Mouse (Mus musculus) hindbrain, embryonic 14.5 days (tissue): ENCODE results near the gene Tex22. TPM values are rescaled to one million over a fixed set of nuclear protein-coding genes. Genes with fewer than 3 reads are reported as not detected.

Source experiments
- ATAC-seq: fragments of 200-750 bp; cut with Nextera tagmentation; 2 replicates; pipeline ENCODE4 v1.8.0; 2017; ENCODE audit warnings: moderate number of reproducible peaks, mild to moderate bottlenecking, moderate TSS enrichment, moderate library complexity; ENCODE audit not compliant: low FRiP score
- DNase-seq: peaks from one replicate; pipeline ENCODE4 v3.0.0-alpha.2; 2015; ENCODE audit warnings: low spot score
- H3K27ac ChIP-seq: fragments of 300-500 bp; sonication (generic); 2 replicates; pipeline ENCODE4 v1.5.1; 2014; ENCODE audit warnings: mild to moderate bottlenecking, moderate library complexity
- H3K27me3 ChIP-seq: fragments of 300-500 bp; sonication (generic); 2 replicates; pipeline ENCODE4 v1.6.1; 2014; ENCODE audit warnings: mild to moderate bottlenecking, low read length, mixed read lengths; ENCODE audit not compliant: control insufficient read depth, insufficient read depth
- H3K36me3 ChIP-seq: fragments of 300-500 bp; sonication (generic); replicated peaks from 2 replicates; pipeline ENCODE4 v1.6.1; 2014; ENCODE audit not compliant: control insufficient read depth, insufficient read depth
- H3K4me1 ChIP-seq: fragments of 300-500 bp; sonication (generic); replicated peaks from 2 replicates; pipeline ENCODE4 v1.6.1; 2014; ENCODE audit warnings: antibody characterized with exemption, low read length, mixed read lengths; ENCODE audit not compliant: control insufficient read depth, insufficient read depth
- H3K4me2 ChIP-seq: fragments of 300-500 bp; sonication (generic); replicated peaks from 2 replicates; pipeline ENCODE4 v1.6.1; 2014; ENCODE audit warnings: mild to moderate bottlenecking, moderate library complexity
- H3K4me3 ChIP-seq: fragments of 300-500 bp; sonication (generic); replicated peaks from 2 replicates; pipeline ENCODE4 v1.5.1; 2014; ENCODE audit warnings: mild to moderate bottlenecking, low read length
- H3K9ac ChIP-seq: fragments of 300-500 bp; sonication (generic); 2 replicates; pipeline ENCODE4 v1.6.1; 2014
- H3K9me3 ChIP-seq: fragments of 300-500 bp; sonication (generic); 2 replicates; pipeline ENCODE4 v1.6.1; 2016; ENCODE audit warnings: low read length; ENCODE audit not compliant: control insufficient read depth
- WGBS: fragments of 180-500 bp; shearing (Covaris S2); extraction: QIAGEN DNeasy Blood & Tissue Kit; methylation state at CpG from one replicate; pipeline ENCODE4 v1.1.7; 2014; 5-methylcytosine and 5-hydroxymethylcytosine counted together
- polyA plus RNA-seq: library from polyadenylated mRNA; unstranded; fragments of >200 nt; fragmentation: Nextera tagmentation; extraction: Ambion mirVana; gene quantifications from 2 replicates; pipeline ENCODE4 v1.2.1, GENCODE M21; 2014

Tex22 gene
- polyA plus RNA-seq: 0.40 TPM in 1 of 2 replicates, not detected in the other

- peak within 1 kb of the TSS; percentile 94 for H3K4me2 ChIP-seq
- H3K4me1 ChIP-seq: peaks cover 18% of the 10 kb centered on the region
- peak within 1 kb of the TSS; percentile 94 for H3K27ac ChIP-seq
- ATAC-seq (peak; percentile 93), DNase-seq (peak; percentile 87)
- no peaks in the 10 kb centered on the region for H3K27me3 ChIP-seq
- WGBS: 3% methylated on average over 32 of the region's 32 CpGs
- peaks cover 34% of the 10 kb centered on the region for H3K36me3 ChIP-seq
- H3K9me3 ChIP-seq: no peaks in the 10 kb centered on the region
- peak within 1 kb of the TSS; percentile 40 for H3K4me3 ChIP-seq
- peak within 1 kb of the TSS; percentile 71 for H3K9ac ChIP-seq
Measured at GRCm38 (mm10) chr12:113074329-113075062, at the start of gene Tex22. Gene Tex22, plus strand, starts transcription at chr12:113074502.

DNA sequence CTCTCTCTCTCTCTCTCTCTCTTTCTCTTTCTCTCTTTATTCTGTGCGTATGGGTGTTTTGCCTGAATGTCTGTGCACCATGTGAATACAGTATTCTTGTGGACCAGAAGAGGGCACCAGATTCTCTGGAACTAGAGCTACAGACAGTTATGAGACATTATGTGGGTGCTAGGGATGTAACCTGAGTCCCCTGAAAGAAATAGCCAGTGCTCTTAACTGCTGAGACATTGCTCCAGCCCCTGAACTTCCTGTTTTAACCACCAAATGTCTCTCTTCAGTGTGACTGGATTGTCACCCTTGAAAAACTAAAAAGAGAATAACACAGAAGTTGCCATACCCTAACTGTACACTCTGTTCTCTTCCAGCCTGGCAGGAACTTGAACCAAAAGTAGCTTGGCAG, 47.7 kb upstream of the Tex22 start:
- Histone ChIP-seq H3K4me2 (no peak overlapping the region), H3K4me1 (peaks cover 18% of the 10 kb centered on the region), H3K9ac (no peak overlapping the region), H3K27ac (no peak overlapping the region), H3K4me3 (no peak overlapping the region), H3K27me3 (no peaks in the 10 kb centered on the region), H3K9me3 (no peaks in the 10 kb centered on the region), H3K36me3 (peaks cover 14% of the 10 kb centered on the region; the same call in 1 of the 2 replicates)
- no peak for DNase-seq
- 96% methylated on average over 1 of the region's 1 CpGs for WGBS
- ATAC-seq: no peak

DNA sequence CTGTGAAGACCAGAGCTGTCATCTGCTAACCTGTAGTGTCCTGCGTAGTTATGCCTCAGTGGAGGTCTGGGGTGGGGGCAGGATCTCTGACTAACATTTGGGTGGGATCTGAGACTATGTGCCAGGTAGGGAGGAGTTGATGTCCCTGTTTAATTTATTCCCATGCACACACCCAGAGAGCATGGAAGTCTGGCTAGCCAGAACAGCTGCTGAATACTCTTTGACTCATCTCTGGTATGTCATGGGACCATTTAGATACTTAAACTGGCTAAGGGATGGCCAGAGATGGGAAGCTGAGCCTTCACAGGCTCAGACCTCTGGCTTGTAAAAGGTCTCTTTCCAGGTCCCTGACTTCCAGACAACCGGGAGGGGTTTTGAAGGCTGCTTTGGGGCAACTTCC, 46.8 kb upstream of the Tex22 start:
- Histone ChIP-seq H3K36me3 (peaks cover 14% of the 10 kb centered on the region; the same call in 1 of the 2 replicates), H3K27me3 (no peaks in the 10 kb centered on the region), H3K27ac (no peak overlapping the region), H3K4me2 (no peak overlapping the region), H3K9ac (no peak overlapping the region), H3K4me1 (peaks cover 25% of the 10 kb centered on the region), H3K9me3 (no peaks in the 10 kb centered on the region), H3K4me3 (no peak overlapping the region)
- ATAC-seq (no peak), DNase-seq (no peak)
- WGBS: 94% methylated on average over 2 of the region's 2 CpGs

DNA sequence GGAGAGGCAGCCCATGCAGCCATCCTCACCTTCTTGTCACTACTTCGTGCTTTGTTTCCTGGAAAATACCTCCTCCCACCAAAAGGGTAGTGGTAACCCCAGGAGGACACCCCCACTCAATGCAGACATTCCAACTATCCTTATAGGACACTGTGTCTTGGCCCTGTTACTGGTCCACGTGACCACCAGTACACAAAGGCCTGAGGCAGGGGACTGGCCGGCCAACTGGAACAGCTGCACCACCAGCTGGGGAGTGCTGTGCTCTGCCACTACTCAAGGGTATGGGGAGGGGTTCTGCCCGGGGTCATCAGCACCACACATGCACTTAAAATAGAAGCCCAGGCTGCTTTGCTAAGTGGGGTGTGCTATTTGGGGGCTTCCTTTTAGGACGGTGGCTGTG, 46.2 kb upstream of the Tex22 start:
- Histone ChIP-seq H3K4me3 (no peak overlapping the region), H3K27ac (peak overlapping the region; percentile 56; the same call in 1 of the 2 replicates), H3K4me1 (peaks cover 30% of the 10 kb centered on the region), H3K36me3 (peaks cover 12% of the 10 kb centered on the region; the same call in 1 of the 2 replicates), H3K27me3 (no peaks in the 10 kb centered on the region), H3K4me2 (no peak overlapping the region), H3K9me3 (no peaks in the 10 kb centered on the region), H3K9ac (peak overlapping the region; percentile 20; the same call in 1 of the 2 replicates)
- ATAC-seq: no peak
- DNase-seq: no peak
- 35% methylated on average over 5 of the region's 5 CpGs for WGBS

DNA sequence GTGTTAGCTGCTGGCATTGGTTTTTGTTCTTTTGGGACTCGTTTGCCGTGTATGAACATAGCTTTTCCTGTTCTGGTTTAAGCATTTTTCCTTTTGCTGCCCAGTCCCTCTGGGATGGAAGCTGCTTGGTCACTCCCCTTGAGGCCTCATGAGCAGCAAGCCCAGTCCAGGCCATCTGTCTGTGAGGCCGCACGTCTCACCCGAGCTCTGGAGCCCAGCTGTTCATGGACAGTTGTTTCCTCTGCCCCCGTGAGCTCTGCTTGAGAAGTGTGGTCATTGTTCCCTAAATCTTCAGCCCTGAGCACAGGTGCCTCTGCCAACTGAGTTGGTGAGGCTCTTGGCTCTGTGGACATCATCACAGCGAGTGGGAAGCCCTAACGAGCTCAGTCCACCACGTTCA, 45.4 kb upstream of the Tex22 start:
- Histone ChIP-seq H3K4me1 (peaks cover 38% of the 10 kb centered on the region), H3K4me2 (no peak overlapping the region), H3K4me3 (no peak overlapping the region), H3K36me3 (peaks cover 4% of the 10 kb centered on the region; the same call in 1 of the 2 replicates), H3K27ac (peak overlapping the region; percentile 54), H3K9ac (no peak overlapping the region), H3K9me3 (no peaks in the 10 kb centered on the region), H3K27me3 (no peaks in the 10 kb centered on the region)
- 46% methylated on average over 9 of the region's 9 CpGs for WGBS
- DNase-seq (no peak), ATAC-seq (no peak)

- H3K9ac ChIP-seq: no peak overlapping the region
- WGBS: 78% methylated on average over 4 of the region's 4 CpGs
- no peaks in the 10 kb centered on the region for H3K27me3 ChIP-seq
- ATAC-seq: no peak
- H3K4me1 ChIP-seq: peaks cover 39% of the 10 kb centered on the region
- no peak overlapping the region for H3K4me2 ChIP-seq
- no peaks in the 10 kb centered on the region for H3K9me3 ChIP-seq
- no peak for DNase-seq
- H3K4me3 ChIP-seq: no peak overlapping the region
- no peak overlapping the region for H3K27ac ChIP-seq
- H3K36me3 ChIP-seq: peaks cover 4% of the 10 kb centered on the region; the same call in 1 of the 2 replicates
Measured at GRCm38 (mm10) chr12:113030046-113030445, 44.3 kb upstream of the Tex22 start.

DNA sequence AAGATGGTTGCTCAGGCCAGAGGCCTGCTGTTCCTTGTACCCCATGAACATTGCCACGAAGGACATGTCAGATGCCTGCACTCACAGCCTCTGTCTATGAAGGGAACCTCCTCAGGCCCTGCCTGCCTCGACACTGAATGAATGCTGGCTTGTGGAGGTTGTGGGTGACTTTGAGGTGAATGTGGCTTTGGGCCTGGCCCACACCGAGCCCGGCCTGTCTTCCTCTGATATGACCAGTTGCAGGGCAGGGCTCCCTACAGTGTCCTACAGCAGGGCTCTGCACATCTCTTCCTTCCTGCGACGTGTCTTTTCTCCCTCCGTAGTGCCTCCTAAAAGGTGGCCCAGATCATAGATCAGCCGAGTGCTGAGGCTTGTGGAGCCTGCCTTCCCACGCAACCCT, 43.3 kb upstream of the Tex22 start:
- H3K36me3 ChIP-seq: peaks cover 4% of the 10 kb centered on the region; the same call in 1 of the 2 replicates
- peaks cover 39% of the 10 kb centered on the region for H3K4me1 ChIP-seq
- H3K4me2 ChIP-seq: no peak overlapping the region
- H3K27me3 ChIP-seq: no peaks in the 10 kb centered on the region
- no peak overlapping the region for H3K27ac ChIP-seq
- no peak overlapping the region for H3K9ac ChIP-seq
- DNase-seq: no peak
- no peak for ATAC-seq
- 87% methylated on average over 9 of the region's 9 CpGs for WGBS
- H3K4me3 ChIP-seq: no peak overlapping the region
- no peaks in the 10 kb centered on the region for H3K9me3 ChIP-seq

DNA sequence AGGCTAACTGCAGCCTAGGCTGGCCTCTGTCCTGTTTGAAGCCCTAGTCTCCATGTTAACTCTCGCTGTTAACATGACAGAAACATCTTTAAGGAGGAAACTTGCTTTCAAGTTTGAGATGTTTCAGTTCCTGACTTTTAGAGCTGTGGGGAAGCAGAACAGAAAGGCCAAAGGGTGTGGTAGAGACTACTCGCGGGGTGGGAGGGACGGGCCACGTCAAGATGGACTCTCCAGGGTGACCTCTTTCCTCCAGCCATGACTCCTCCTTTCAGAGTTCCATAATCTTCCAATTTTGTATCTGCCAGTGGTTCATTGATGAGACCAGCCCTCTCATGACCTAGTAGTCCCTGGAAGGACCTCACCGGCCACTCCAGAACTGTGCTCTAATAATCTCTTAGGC, 42.9 kb upstream of the Tex22 start:
- no peak overlapping the region for H3K9ac ChIP-seq
- no peak overlapping the region for H3K4me2 ChIP-seq
- peaks cover 4% of the 10 kb centered on the region; the same call in 1 of the 2 replicates for H3K36me3 ChIP-seq
- ATAC-seq (no peak), DNase-seq (no peak)
- WGBS: 86% methylated on average over 6 of the region's 6 CpGs
- H3K4me1 ChIP-seq: peaks cover 39% of the 10 kb centered on the region
- H3K27ac ChIP-seq: no peak overlapping the region
- no peak overlapping the region for H3K4me3 ChIP-seq
- no peaks in the 10 kb centered on the region for H3K9me3 ChIP-seq
- H3K27me3 ChIP-seq: no peaks in the 10 kb centered on the region

DNA sequence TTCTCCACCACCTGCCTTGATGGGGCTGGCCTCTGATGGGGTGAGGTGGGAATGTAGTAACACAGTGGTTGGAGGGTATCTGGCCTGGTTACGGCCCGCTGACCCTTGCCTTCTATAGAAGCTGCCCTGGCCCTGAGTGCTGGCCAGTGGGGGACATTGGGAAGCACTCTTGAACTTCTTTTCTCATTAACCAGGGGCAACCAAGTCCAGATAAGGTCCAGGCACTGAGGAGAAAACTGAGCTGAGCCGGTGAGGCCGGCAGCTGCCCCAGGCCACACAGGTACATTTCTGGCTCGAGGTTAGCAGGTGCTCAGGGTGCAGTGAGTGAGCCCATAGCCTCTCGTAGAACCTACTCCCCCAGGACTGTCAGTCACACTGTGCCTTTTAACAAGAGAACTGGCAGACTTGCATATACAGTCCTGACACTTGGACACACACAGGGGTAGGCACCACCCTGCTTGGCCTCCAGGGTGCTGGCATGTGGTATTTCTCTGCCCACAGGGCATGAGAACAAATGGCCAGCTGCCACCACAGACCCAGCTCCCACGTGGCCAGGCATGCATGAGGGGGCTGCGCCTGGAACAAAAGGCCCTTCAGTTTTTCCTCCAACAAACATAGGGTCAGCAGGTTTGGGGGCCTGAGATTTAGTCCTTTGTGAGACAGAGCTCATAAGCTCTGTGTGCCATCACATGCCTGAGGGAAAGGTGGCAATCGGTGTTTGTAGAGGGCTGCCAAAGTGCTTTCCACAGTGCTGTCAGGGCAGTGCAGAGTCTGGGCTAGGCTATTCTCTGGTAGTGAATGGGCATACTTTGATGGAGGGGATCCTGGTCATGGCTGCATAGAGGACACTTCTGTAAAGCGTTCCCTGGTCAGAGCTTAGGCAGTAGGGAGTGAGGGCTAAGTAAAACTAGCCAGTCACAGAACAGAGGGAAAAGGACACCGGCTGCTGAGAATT, 41.7 kb upstream of the Tex22 start:
- Histone ChIP-seq H3K36me3 (no peaks in the 10 kb centered on the region), H3K27ac (peak overlapping the region; percentile 36; the same call in 1 of the 2 replicates), H3K27me3 (no peaks in the 10 kb centered on the region), H3K4me3 (no peak overlapping the region), H3K4me1 (peaks cover 38% of the 10 kb centered on the region), H3K4me2 (no peak overlapping the region), H3K9me3 (no peaks in the 10 kb centered on the region), H3K9ac (no peak overlapping the region)
- ATAC-seq (peak; percentile 61; the same call in 1 of the 2 replicates), DNase-seq (no peak)
- WGBS: 55% methylated on average over 11 of the region's 11 CpGs
